ENCODE assay signal across 10 mouse cellular contexts in the genomic region with DNA sequence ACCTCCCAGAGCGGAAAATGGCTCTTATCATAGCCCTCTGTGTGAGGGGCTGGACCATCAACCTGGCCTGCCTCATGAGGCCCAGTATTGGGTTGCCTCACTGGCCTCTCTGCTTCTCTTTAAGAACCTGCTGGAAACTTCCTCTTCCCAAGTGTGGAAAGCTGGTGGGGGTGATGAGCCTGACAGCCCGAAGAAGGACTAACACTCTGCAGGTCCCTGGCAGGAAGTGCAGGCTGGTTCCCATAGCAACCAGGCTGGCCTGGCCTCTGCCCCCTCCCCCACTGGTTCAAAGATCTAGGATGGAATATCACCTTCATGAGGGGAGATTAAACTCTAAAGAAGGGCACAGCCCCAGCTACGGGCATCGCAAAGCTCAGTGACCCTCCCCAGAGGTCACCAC. TPM values are rescaled to one million over a fixed set of nuclear protein-coding genes. Genes with fewer than 3 reads are reported as not detected.
A peak's percentile ranks its signal among the peaks of the same experiment; 100 is the strongest.
DNase-seq lines count a peak whose midpoint lies in the region; ATAC-seq and TF ChIP-seq lines count a peak whose summit lies in the region.
"Had no signal": no experiment of that assay in that cellular context is flagged by ENCODE, and none has a peak within 500 bp of the region (broad histone marks: within the 10 kb centered on the region; RNA-seq: fewer than 3 reads in every experiment).

No protein-coding gene starts in this region.

- 32% methylated on average over 4 of the region's 4 CpGs for WGBS in hindbrain, embryonic 10.5 days
- WGBS in hindbrain, embryonic 12.5 days, result 20% methylated on average over 4 of the region's 4 CpGs
- WGBS in limb, embryonic 12.5 days, result 14% methylated on average over 4 of the region's 4 CpGs

- H3K4me1 ChIP-seq in hindbrain, embryonic 10.5 days (replicated peaks), result peaks cover 54% of the 10 kb centered on the region
- peaks cover 45% of the 10 kb centered on the region for H3K4me1 ChIP-seq in hindbrain, embryonic 12.5 days
- peaks cover 0 to 34% of the 10 kb centered on the region in 2 experiments for H3K4me1 ChIP-seq in MEL (ENCODE audit: control insufficient read depth in 1 of 2, insufficient read depth in 2 of 2, low read length in 2 of 2)
- peaks cover 53% of the 10 kb centered on the region for H3K4me1 ChIP-seq in limb, embryonic 12.5 days (replicated peaks)

- H3K27ac ChIP-seq in hindbrain, embryonic 10.5 days, result 0 out of 2 replicates have a peak overlapping the region, but pooled peaks have one; percentile 13
- H3K27ac ChIP-seq in hindbrain, embryonic 12.5 days, result no peak overlapping the region
- peak overlapping the region; percentile 17 for H3K27ac ChIP-seq in MEL (ENCODE audit: control insufficient read depth, low read depth, low read length)
- peak overlapping the region; percentile 18; the same call in 1 of the 2 replicates for H3K27ac ChIP-seq in limb, embryonic 12.5 days
- H3K27ac ChIP-seq: limb, embryonic 15.5 days had no signal

- no peak for TF ChIP-seq RAD21 in MEL (IDR thresholded peaks at IDR 0.05; ENCODE audit: low read depth, low read length)

- TF ChIP-seq CTCF in MEL (IDR thresholded peaks at IDR 0.05 in 2 of 3, conservative IDR thresholded peaks at IDR 0.05 in 1 of 3; ENCODE audit: control insufficient read depth in 1 of 3, insufficient read depth in 1 of 3, low read depth in 2 of 3, low read length in 3 of 3, poor library complexity in 1 of 3, severe bottlenecking in 1 of 3), result no peak

- intact Hi-C loops in gastrocnemius, postnatal 14 days (cut with DNase I; ENCODE audit: low total_unique reads), result no loop called here

- H3K36me3 ChIP-seq in hindbrain, embryonic 10.5 days, result peaks cover 72% of the 10 kb centered on the region
- H3K36me3 ChIP-seq in hindbrain, embryonic 12.5 days, result peaks cover 60% of the 10 kb centered on the region
- peaks cover 0 to 21% of the 10 kb centered on the region in 2 experiments; a peak in 2 of 4 replicates for H3K36me3 ChIP-seq in MEL (ENCODE audit: control insufficient read depth in 1 of 2, insufficient read depth in 2 of 2, low read length in 2 of 2)
- H3K36me3 ChIP-seq in limb, embryonic 12.5 days, result peaks cover 88% of the 10 kb centered on the region

- H3K9me3 ChIP-seq in hindbrain, embryonic 10.5 days, result no peaks in the 10 kb centered on the region
- H3K9me3 ChIP-seq in hindbrain, embryonic 12.5 days (replicated peaks), result no peaks in the 10 kb centered on the region
- H3K9me3 ChIP-seq in MEL (replicated peaks; ENCODE audit: insufficient read depth, low read length), result no peaks in the 10 kb centered on the region
- H3K9me3 ChIP-seq in limb, embryonic 12.5 days, result no peaks in the 10 kb centered on the region
- H3K9me3 ChIP-seq: limb, embryonic 15.5 days had no signal

- H3K4me2 ChIP-seq in hindbrain, embryonic 12.5 days (replicated peaks), result no peak overlapping the region
- H3K4me2 ChIP-seq in limb, embryonic 12.5 days, result peak overlapping the region; percentile 13
- H3K4me2 ChIP-seq: limb, embryonic 15.5 days had no signal

- no peak for TF ChIP-seq EP300 in MEL (IDR thresholded peaks at IDR 0.05; ENCODE audit: low read depth in 1 of 2, low read length in 2 of 2)

- H3K4me3 ChIP-seq in hindbrain, embryonic 10.5 days, result peak overlapping the region; percentile 18; the same call in 1 of the 2 replicates
- no peak overlapping the region for H3K4me3 ChIP-seq in hindbrain, embryonic 12.5 days
- H3K4me3 ChIP-seq in MEL (ENCODE audit: control insufficient read depth in 1 of 2, insufficient read depth in 1 of 2, low read depth in 2 of 2, low read length in 2 of 2), result no peak overlapping the region
- no peak overlapping the region for H3K4me3 ChIP-seq in limb, embryonic 12.5 days (replicated peaks)
- H3K4me3 ChIP-seq: limb, embryonic 15.5 days; myocyte had no signal

- no peak for ATAC-seq in hindbrain, embryonic 12.5 days (ENCODE audit: low FRiP score)
- no peak for ATAC-seq in limb, embryonic 12.5 days (ENCODE audit: insufficient number of reproducible peaks, insufficient read depth, low FRiP score, low TSS enrichment, low read depth)

- DNase-seq in hindbrain, embryonic 10.5 days (ENCODE audit: low spot score), result peak; percentile 66
- DNase-seq in MEL (ENCODE audit: low read depth, low spot score), result peak; percentile 50
- DNase-seq in brain, adult 2 months (ENCODE audit: low read depth, low spot score), result peak; percentile 44
- DNase-seq in gastrocnemius, postnatal 14 days, result no peak
- DNase-seq in spleen, adult 12 weeks (ENCODE audit: low spot score), result no peak
- DNase-seq: cerebellum, adult 18-20 months had no signal

- no peak overlapping the region for H3K9ac ChIP-seq in hindbrain, embryonic 12.5 days
- no peak overlapping the region; the same call in 1 of the 2 replicates for H3K9ac ChIP-seq in MEL (ENCODE audit: control insufficient read depth, low read depth, low read length, poor library complexity, severe bottlenecking)
- H3K9ac ChIP-seq in limb, embryonic 12.5 days (replicated peaks), result no peak overlapping the region
- H3K9ac ChIP-seq: limb, embryonic 15.5 days had no signal

- peaks cover 14% of the 10 kb centered on the region for H3K27me3 ChIP-seq in hindbrain, embryonic 10.5 days (ENCODE audit: insufficient read depth, poor library complexity, severe bottlenecking)
- no peaks in the 10 kb centered on the region for H3K27me3 ChIP-seq in hindbrain, embryonic 12.5 days
- no peaks in the 10 kb centered on the region for H3K27me3 ChIP-seq in MEL (ENCODE audit: control insufficient read depth in 1 of 2, insufficient read depth in 2 of 2, low read length in 2 of 2)
- H3K27me3 ChIP-seq in limb, embryonic 12.5 days, result no peaks in the 10 kb centered on the region
- H3K27me3 ChIP-seq: limb, embryonic 15.5 days had no signal

- no peak for TF ChIP-seq POLR2A in MEL (IDR thresholded peaks at IDR 0.05; ENCODE audit: control insufficient read depth in 1 of 2, insufficient read depth in 1 of 2, low read depth in 1 of 2, low read length in 2 of 2, poor library complexity in 1 of 2)

- no peaks in the 10 kb centered on the region for H3K79me2 ChIP-seq in MEL (ENCODE audit: control insufficient read depth, insufficient read depth, low read length, poor library complexity)

TF ChIP-seq in MEL, 35 proteins besides CTCF, POLR2A, EP300 and RAD21:
- TF ChIP-seq ELF1 (IDR thresholded peaks at IDR 0.05; ENCODE audit: low read depth, low read length) (no peak), POLR2AphosphoS5 (IDR thresholded peaks at IDR 0.05; ENCODE audit: borderline replicate concordance, low read depth, low read length) (no peak), GABPA (IDR thresholded peaks at IDR 0.05; ENCODE audit: low read depth, low read length) (no peak), SIN3A (IDR thresholded peaks at IDR 0.05; ENCODE audit: low read length) (no peak), ETS1 (IDR thresholded peaks at IDR 0.05; ENCODE audit: low read depth, low read length) (no peak), ZNF384 (IDR thresholded peaks at IDR 0.05; ENCODE audit: low read depth, low read length) (no peak), NRF1 (IDR thresholded peaks at IDR 0.05; ENCODE audit: insufficient read depth, low read depth, low read length, poor library complexity, severe bottlenecking) (no peak), JUND (IDR thresholded peaks at IDR 0.05; ENCODE audit: low read depth, low read length) (no peak), KAT2A (conservative IDR thresholded peaks at IDR 0.05; ENCODE audit: low read depth, low read length) (no peak), MEF2A (IDR thresholded peaks at IDR 0.05; ENCODE audit: extremely low read depth, insufficient replicate concordance, low read depth, low read length, poor library complexity, severe bottlenecking) (no peak), MXI1 (IDR thresholded peaks at IDR 0.05; ENCODE audit: low read depth, low read length) (no peak), HCFC1 (IDR thresholded peaks at IDR 0.05; ENCODE audit: low read depth, low read length) (no peak), NELFE (IDR thresholded peaks at IDR 0.05; ENCODE audit: low read depth, low read length) (no peak), RCOR1 (IDR thresholded peaks at IDR 0.05; ENCODE audit: low read depth, low read length) (no peak)

RNA-seq across cellular contexts. Expression of a gene that starts 11.5 kb away (rescaled TPM):
- polyA plus RNA-seq in hindbrain, embryonic 10.5 days (2016; fragmentation: Nextera tagmentation; extraction: Ambion mirVana), result 16.1 and 17.7 TPM in 2 replicates
- polyA plus RNA-seq in hindbrain, embryonic 12.5 days (2016; fragmentation: Nextera tagmentation; extraction: Ambion mirVana), result 29.1 and 30.2 TPM in 2 replicates
- total RNA-seq in MEL (2012; rRNA removed), result 0.42 and 0.46 TPM in 2 replicates
- 1 to 10 TPM in 1 of 2 experiments, not detected in 1; 2.9 TPM for polyA plus RNA-seq in MEL (2012; ENCODE audit: insufficient read depth in 1 of 2, insufficient read length in 2 of 2, low read depth in 1 of 2, low replicate concordance in 2 of 2, missing spikeins in 1 of 2)
- polyA plus RNA-seq in limb, embryonic 12.5 days (2016; fragmentation: Nextera tagmentation; extraction: Ambion mirVana), result 55.4 and 62.7 TPM in 2 replicates
- 1 to 10 TPM; 2.9 to 4.8 TPM for total RNA-seq in gastrocnemius, postnatal 14 days (2021)

Comparison
In these comparisons a context has a peak if more than half of its experiments do, and no peak if none do; other contexts are left out.
1. DNase-seq: peak in hindbrain, embryonic 10.5 days (single experiment), MEL (single experiment) and brain, adult 2 months (single experiment); none in gastrocnemius, postnatal 14 days (single experiment) and spleen, adult 12 weeks (single experiment).